Mouse (Mus musculus) stomach, embryonic 16.5 days (tissue): ENCODE measurements at regions not wholly inside any gene's neighbourhood (a gene's known extent, or its start where the extent isn't known, plus 50 kb on each side); places are given as distances from the start of the nearest gene placed in this dataset.
"Not testable (repeated sequence)": the region's sequence is repeated elsewhere in the genome, so short reads cannot be mapped to it uniquely, and the experiment has no call there.

ENCODE experiments used
- ATAC-seq: fragments of 200-750 bp; cut with Nextera tagmentation; 2 replicates; pipeline ENCODE4 v1.8.0; 2017; ENCODE audit warnings: moderate number of reproducible peaks, moderate TSS enrichment; ENCODE audit not compliant: insufficient read depth, low FRiP score
- H3K27ac ChIP-seq: fragments of 300-500 bp; sonication (generic); 2 replicates; pipeline ENCODE4 v1.5.1; 2014; ENCODE audit warnings: low read length
- H3K27me3 ChIP-seq: fragments of 300-500 bp; sonication (generic); 2 replicates; pipeline ENCODE4 v1.6.1; 2014; ENCODE audit warnings: low read length, control low read depth, mixed read lengths; ENCODE audit not compliant: control insufficient read depth, insufficient read depth
- H3K36me3 ChIP-seq: fragments of 300-500 bp; sonication (generic); 2 replicates; pipeline ENCODE4 v1.6.1; 2014; ENCODE audit warnings: low read length; ENCODE audit not compliant: control insufficient read depth, insufficient read depth
- H3K4me1 ChIP-seq: fragments of 300-500 bp; sonication (generic); 2 replicates; pipeline ENCODE4 v1.6.1; 2014; ENCODE audit warnings: low read length, control low read depth, mixed read lengths; ENCODE audit not compliant: control insufficient read depth, insufficient read depth
- H3K4me2 ChIP-seq: fragments of 300-500 bp; sonication (generic); 2 replicates; pipeline ENCODE4 v1.6.1; 2014; ENCODE audit warnings: low read depth, low read length, mixed read lengths
- H3K4me3 ChIP-seq: fragments of 300-500 bp; sonication (generic); replicated peaks from 2 replicates; pipeline ENCODE4 v1.5.1; 2014; ENCODE audit warnings: mild to moderate bottlenecking, low read length
- H3K9ac ChIP-seq: fragments of 300-500 bp; sonication (generic); 2 replicates; pipeline ENCODE4 v1.6.1; 2014; ENCODE audit warnings: low read length
- H3K9me3 ChIP-seq: fragments of 300-500 bp; sonication (generic); replicated peaks from 2 replicates; pipeline ENCODE4 v1.6.1; 2016; ENCODE audit warnings: low read length, control low read depth; ENCODE audit not compliant: control insufficient read depth
- WGBS: fragments of 180-500 bp; shearing (Covaris S2); extraction: QIAGEN DNeasy Blood & Tissue Kit; methylation state at CpG from one replicate; pipeline ENCODE4 v1.1.7; 2014; 5-methylcytosine and 5-hydroxymethylcytosine counted together

DNA sequence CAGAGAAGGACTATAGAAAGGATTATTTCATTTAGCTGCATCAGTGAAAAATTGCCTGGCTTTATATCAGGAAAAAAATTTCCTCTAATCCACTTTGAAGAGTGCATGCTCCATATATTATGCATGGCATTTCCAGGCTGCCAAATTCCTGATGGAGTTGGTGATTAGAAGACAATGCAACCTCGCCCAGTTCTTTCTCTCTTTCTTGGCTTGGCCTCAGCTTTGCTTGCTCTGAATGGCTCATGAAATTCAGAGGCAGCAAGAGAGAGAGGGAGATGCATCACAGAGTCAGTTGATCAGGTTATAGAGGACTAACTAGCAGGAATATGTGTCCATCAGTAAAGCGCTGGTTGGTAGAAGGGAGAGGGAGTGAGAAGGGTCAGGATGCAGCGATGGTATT lies 335.6 kb upstream of the Igfbp7 start:
- Histone ChIP-seq H3K4me3 (no peak overlapping the region), H3K27ac (no peak overlapping the region), H3K27me3 (no peaks in the 10 kb centered on the region), H3K4me2 (no peak overlapping the region), H3K4me1 (no peaks in the 10 kb centered on the region), H3K9ac (no peak overlapping the region), H3K36me3 (no peaks in the 10 kb centered on the region), H3K9me3 (no peaks in the 10 kb centered on the region)
- WGBS = 73% methylated on average over 3 of the region's 3 CpGs
- ATAC-seq = no peak

GRCm38 (mm10) chr5:77730286-77730685 lies 322.4 kb upstream of the Igfbp7 start:
- H3K27me3 ChIP-seq, H3K4me3 ChIP-seq, ATAC-seq, H3K4me1 ChIP-seq, H3K4me2 ChIP-seq, H3K36me3 ChIP-seq, H3K9ac ChIP-seq, H3K27ac ChIP-seq, H3K9me3 ChIP-seq: not testable (repeated sequence)
- 77% methylated on average over 4 of the region's 4 CpGs for WGBS

GRCm38 (mm10) chr5:77681592-77681991 lies 273.8 kb upstream of the Igfbp7 start:
- no peaks in the 10 kb centered on the region for H3K9me3 ChIP-seq
- H3K4me3 ChIP-seq = no peak overlapping the region
- no peaks in the 10 kb centered on the region for H3K4me1 ChIP-seq
- H3K27ac ChIP-seq = no peak overlapping the region
- no peak for ATAC-seq
- 67% methylated on average over 3 of the region's 3 CpGs for WGBS
- no peak overlapping the region for H3K4me2 ChIP-seq
- H3K9ac ChIP-seq = no peak overlapping the region
- no peaks in the 10 kb centered on the region for H3K36me3 ChIP-seq
- no peaks in the 10 kb centered on the region for H3K27me3 ChIP-seq

DNA sequence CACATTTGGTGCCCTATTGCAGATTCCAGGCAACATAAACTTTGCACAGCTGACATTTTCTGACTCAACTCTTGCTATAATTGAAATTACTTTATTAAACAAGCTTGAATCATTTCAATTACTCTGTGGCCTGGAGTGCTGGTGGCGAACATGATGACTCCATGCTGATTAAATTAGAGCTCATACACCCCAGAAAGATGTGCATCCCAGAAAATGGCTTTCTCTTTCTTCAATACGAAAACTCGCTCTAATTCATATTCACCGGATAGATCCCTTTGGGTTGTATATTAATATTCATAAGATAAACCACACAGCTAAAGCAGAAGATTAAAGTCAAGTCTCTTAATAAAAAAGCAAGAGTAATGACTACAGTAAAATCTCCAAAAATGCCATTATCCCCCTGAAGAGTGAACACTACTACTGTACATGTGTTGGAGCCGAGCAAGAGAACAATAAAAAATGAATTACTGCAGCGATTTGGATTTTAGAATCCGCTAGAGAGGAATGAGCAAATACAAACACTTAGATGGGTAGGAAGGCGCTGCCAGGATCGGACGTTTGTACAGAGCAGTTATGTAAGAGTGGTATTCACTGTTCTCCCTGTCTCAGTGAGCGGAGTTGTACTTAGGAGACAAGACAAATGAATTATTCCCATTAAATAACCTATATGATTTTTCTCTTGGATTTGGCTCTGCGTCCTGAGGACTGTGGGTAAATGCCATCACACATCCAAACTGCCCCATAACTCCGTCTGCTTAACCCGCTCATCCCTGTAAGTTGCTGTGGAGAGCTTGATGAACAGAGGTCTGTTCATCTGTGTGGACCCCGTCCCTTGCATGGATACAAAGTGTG lies 264.5 kb upstream of the Igfbp7 start:
- no peak overlapping the region for H3K27ac ChIP-seq
- no peaks in the 10 kb centered on the region for H3K9me3 ChIP-seq
- H3K36me3 ChIP-seq = no peaks in the 10 kb centered on the region
- WGBS = 80% methylated on average over 15 of the region's 15 CpGs
- H3K4me2 ChIP-seq = no peak overlapping the region
- no peak overlapping the region for H3K9ac ChIP-seq
- no peak for ATAC-seq
- H3K4me1 ChIP-seq = no peaks in the 10 kb centered on the region
- H3K27me3 ChIP-seq = no peaks in the 10 kb centered on the region
- H3K4me3 ChIP-seq = no peak overlapping the region

GRCm38 (mm10) chr5:77663096-77663495 lies 255.3 kb upstream of the Igfbp7 start:
- no peaks in the 10 kb centered on the region for H3K9me3 ChIP-seq
- H3K4me3 ChIP-seq = no peak overlapping the region
- H3K27me3 ChIP-seq = no peaks in the 10 kb centered on the region
- H3K4me2 ChIP-seq = no peak overlapping the region
- no peak overlapping the region for H3K9ac ChIP-seq
- no peak overlapping the region for H3K27ac ChIP-seq
- no peaks in the 10 kb centered on the region for H3K36me3 ChIP-seq
- no peaks in the 10 kb centered on the region for H3K4me1 ChIP-seq
- 59% methylated on average over 3 of the region's 3 CpGs for WGBS
- ATAC-seq = no peak

- Histone ChIP-seq H3K4me1 (no peaks in the 10 kb centered on the region), H3K9ac (no peak overlapping the region), H3K4me3 (no peak overlapping the region), H3K9me3 (no peaks in the 10 kb centered on the region), H3K27me3 (no peaks in the 10 kb centered on the region), H3K4me2 (no peak overlapping the region), H3K27ac (no peak overlapping the region), H3K36me3 (no peaks in the 10 kb centered on the region)
- WGBS = 91% methylated on average over 6 of the region's 6 CpGs
- no peak for ATAC-seq
Observed at GRCm38 (mm10) chr5:77659016-77659415, 251.2 kb upstream of the Igfbp7 start.

GRCm38 (mm10) chr5:77644651-77645050 lies 236.8 kb upstream of the Igfbp7 start:
- WGBS = 83% methylated on average over 5 of the region's 5 CpGs
- H3K27ac ChIP-seq = no peak overlapping the region
- no peak overlapping the region for H3K9ac ChIP-seq
- H3K36me3 ChIP-seq = no peaks in the 10 kb centered on the region
- H3K9me3 ChIP-seq = no peaks in the 10 kb centered on the region
- no peaks in the 10 kb centered on the region for H3K4me1 ChIP-seq
- no peak overlapping the region for H3K4me2 ChIP-seq
- no peaks in the 10 kb centered on the region for H3K27me3 ChIP-seq
- no peak for ATAC-seq
- H3K4me3 ChIP-seq = no peak overlapping the region

DNA sequence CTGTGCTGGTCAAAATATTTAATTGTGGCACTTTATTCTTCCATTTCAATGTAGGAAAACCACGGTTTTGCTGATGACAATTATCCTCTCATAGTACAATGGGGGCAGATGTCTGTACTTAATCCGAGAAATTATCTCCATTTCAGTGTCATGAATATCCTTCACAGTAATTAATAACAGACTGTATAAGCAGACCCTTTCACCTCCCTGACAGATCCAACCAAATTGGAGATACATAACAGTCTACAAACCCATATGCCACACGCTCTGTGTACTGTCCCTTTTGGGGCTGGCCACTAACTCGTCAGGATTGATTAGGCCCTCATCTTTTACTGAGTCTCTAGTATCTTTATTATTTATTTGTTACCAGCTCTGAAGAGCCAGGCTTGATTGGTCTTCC lies 212.6 kb upstream of the Igfbp7 start:
- Histone ChIP-seq H3K27ac (no peak overlapping the region), H3K4me1 (no peaks in the 10 kb centered on the region), H3K9me3 (no peaks in the 10 kb centered on the region), H3K36me3 (no peaks in the 10 kb centered on the region), H3K4me2 (no peak overlapping the region), H3K9ac (no peak overlapping the region), H3K4me3 (no peak overlapping the region), H3K27me3 (no peaks in the 10 kb centered on the region)
- 70% methylated on average over 4 of the region's 4 CpGs for whole genome bisulfite sequencing
- no peak for ATAC-seq

DNA sequence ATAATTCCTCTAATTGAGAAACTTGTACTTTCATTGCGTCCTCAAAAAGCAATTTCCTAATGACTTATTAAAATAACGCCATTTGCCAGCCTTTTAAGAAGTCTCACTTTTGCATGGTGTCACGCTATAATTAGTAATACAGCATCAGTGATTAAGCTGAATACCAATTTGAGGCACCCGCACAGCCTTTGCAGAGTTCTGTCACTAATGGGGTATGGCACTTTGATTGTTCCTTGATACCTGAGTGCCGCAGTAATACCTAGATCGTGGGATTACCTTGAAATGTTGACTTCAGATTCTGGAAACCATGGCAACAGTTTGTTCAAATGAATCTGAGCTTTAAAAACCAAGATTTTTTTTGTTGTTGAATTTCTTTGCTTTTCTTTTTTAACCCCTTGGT lies 202.7 kb upstream of the Igfbp7 start:
- Histone ChIP-seq H3K9me3 (no peaks in the 10 kb centered on the region), H3K27ac (no peak overlapping the region), H3K36me3 (no peaks in the 10 kb centered on the region), H3K4me3 (no peak overlapping the region), H3K27me3 (no peaks in the 10 kb centered on the region), H3K4me2 (no peak overlapping the region), H3K9ac (no peak overlapping the region), H3K4me1 (no peaks in the 10 kb centered on the region)
- WGBS = 85% methylated on average over 6 of the region's 6 CpGs
- ATAC-seq = no peak
